Mouse (Mus musculus): ENCODE measurements around the gene Rpl18a.

DNA sequence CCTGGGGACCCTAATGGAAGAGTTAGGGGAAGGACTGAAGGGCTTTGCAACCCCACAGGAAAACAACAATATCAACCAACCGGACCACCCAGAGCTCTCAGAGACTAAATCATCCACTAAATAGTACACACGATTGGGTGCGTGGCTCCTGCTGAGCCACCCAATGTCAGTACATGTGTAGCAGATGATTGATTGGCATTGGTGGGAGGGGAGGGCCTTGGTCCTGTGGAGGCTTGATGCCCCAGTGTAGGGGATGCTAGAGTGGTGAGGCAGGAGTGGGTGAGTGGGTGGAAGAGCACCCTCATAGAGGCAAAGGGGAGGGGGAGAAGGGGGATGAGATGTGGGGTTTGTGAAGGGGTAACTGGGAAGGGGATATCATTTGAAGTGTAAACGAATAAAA, 26.9 kb upstream of the Rpl18a start:
- TF ChIP-seq EP300 (IDR thresholded peaks at IDR 0.05; ENCODE audit: insufficient read depth, low read depth, low read length): no peak
- TF ChIP-seq POLR2A (IDR thresholded peaks at IDR 0.05; ENCODE audit: insufficient read depth, low read length): no peak
- TF ChIP-seq CTCF (IDR thresholded peaks at IDR 0.05; ENCODE audit: low read depth, low read length): no peak
